Mouse (Mus musculus) ES-E14 (cell line): ENCODE data around the gene Plod3. TPM values are rescaled to one million over a fixed set of nuclear protein-coding genes. Genes with fewer than 3 reads are reported as not detected.

Experiments used
- DNase-seq: peaks from one replicate; pipeline ENCODE4 v3.0.0-alpha.2; 2013; ENCODE audit warnings: low read depth, low spot score
- H3K27ac ChIP-seq: 2 replicates; pipeline ENCODE4 v1.5.1; 2012; ENCODE audit warnings: low read depth, mild to moderate bottlenecking, low read length, moderate library complexity, mixed read lengths; ENCODE audit not compliant: poor library complexity, insufficient read depth, severe bottlenecking
- H3K36me3 ChIP-seq: 2 replicates; pipeline ENCODE4 v1.6.1; 2012; ENCODE audit warnings: mild to moderate bottlenecking, low read length, moderate library complexity, mixed read lengths; ENCODE audit not compliant: control insufficient read depth, poor library complexity, insufficient read depth, severe bottlenecking
- H3K4me1 ChIP-seq, 2 experiments: fragments of 150-350 bp in 1 of 2; sonication (generic) in 1 of 2; 2 replicates each; pipeline ENCODE4 v1.6.1; 2012; ENCODE audit warnings: low read length in 2 of 2, mild to moderate bottlenecking in 1 of 2, mixed read lengths in 1 of 2; ENCODE audit not compliant: control insufficient read depth in 2 of 2, insufficient read depth in 2 of 2, poor library complexity in 1 of 2
- H3K4me3 ChIP-seq, 2 experiments: fragments of 150-350 bp in 1 of 2; sonication (generic) in 1 of 2; 2 replicates each; pipeline ENCODE4 v1.5.1; 2012; ENCODE audit warnings: low read length in 2 of 2, low read depth in 1 of 2, mild to moderate bottlenecking in 1 of 2, mixed read lengths in 1 of 2; ENCODE audit not compliant: insufficient read depth in 1 of 2, poor library complexity in 1 of 2, severe bottlenecking in 1 of 2
- H3K9ac ChIP-seq: 2 replicates; pipeline ENCODE4 v1.6.1; 2012; ENCODE audit warnings: low read depth, mild to moderate bottlenecking, low read length, mixed read lengths; ENCODE audit not compliant: poor library complexity, insufficient read depth, severe bottlenecking
- H3K9me3 ChIP-seq: fragments of 150-350 bp; sonication (generic); 2 replicates; pipeline ENCODE4 v1.6.1; 2012; ENCODE audit warnings: low read depth, mild to moderate bottlenecking, low read length; ENCODE audit not compliant: control insufficient read depth, insufficient read depth
- CHD2 ChIP-seq: IDR thresholded peaks from 2 replicates; pipeline ENCODE4 v1.6.1; 2014; ENCODE audit warnings: mild to moderate bottlenecking, low read depth, low read length, inconsistent platforms
- HCFC1 ChIP-seq: IDR thresholded peaks from 2 replicates; pipeline ENCODE4 v1.6.1; 2012; ENCODE audit warnings: low read length, inconsistent platforms, borderline replicate concordance; ENCODE audit not compliant: insufficient read depth
- MAFK ChIP-seq: IDR thresholded peaks from 2 replicates; pipeline ENCODE4 v1.6.1; 2014; ENCODE audit warnings: mild to moderate bottlenecking, low read depth, low read length, inconsistent platforms; ENCODE audit not compliant: insufficient read depth
- ZC3H11A ChIP-seq: IDR thresholded peaks from 2 replicates; pipeline ENCODE4 v1.6.1; 2012; ENCODE audit warnings: low read depth, mild to moderate bottlenecking, inconsistent platforms, low read length, borderline replicate concordance
- ZNF384 ChIP-seq: IDR thresholded peaks from 2 replicates; pipeline ENCODE4 v1.6.1; 2012; ENCODE audit warnings: low read depth, low read length, inconsistent platforms
- in situ Hi-C, 2 experiments: fragments of 600-800 bp; cut with MboI; formaldehyde crosslinking; loops; one replicate each; pipeline ENCODE4 v1.15.1; 2025; ENCODE audit warnings: low sequenced_read_pairs in 2 of 2, inconsistent platforms in 1 of 2; ENCODE audit not compliant: unreplicated experiment in 2 of 2
- total RNA-seq: library from RNA; depleted of rRNA; stranded (reverse); fragments of 300-350 nt; gene quantifications from 2 replicates; pipeline ENCODE4 v1.2.3, GENCODE M21; 2012

The Plod3 gene
- total RNA-seq, 1 experiment: 155 TPM

DNA sequence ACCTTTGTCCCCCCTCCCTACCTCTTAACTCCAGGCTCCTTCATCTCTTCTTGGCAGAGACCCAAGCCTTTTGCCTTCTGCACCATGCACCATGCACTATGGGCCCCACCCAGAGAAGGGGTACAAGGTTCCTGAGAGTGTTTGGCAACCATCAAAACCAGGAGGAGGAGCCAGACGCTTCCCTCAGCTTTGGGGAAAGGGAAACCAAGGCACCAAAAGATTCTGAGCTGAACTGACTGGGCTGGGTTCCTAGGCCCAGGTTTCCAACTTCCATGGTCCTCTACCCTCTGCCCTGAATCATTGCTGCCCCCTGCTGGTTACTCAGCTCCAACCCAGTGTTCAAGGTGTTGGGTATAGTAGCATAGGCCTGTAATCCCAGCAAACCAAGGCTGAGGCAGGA lies 16.1 kb upstream of the Plod3 start:
- TF ChIP-seq HCFC1 (no peak), CHD2 (no peak), ZNF384 (no peak), ZC3H11A (no peak), MAFK (no peak)
- Histone ChIP-seq H3K27ac (no peak overlapping the region), H3K36me3 (peaks cover 11% of the 10 kb centered on the region), H3K9me3 (no peaks in the 10 kb centered on the region), H3K4me3 (no peak overlapping the region), H3K9ac (no peak overlapping the region; the same call in 1 of the 2 replicates), H3K4me1 (peaks cover 0 to 20% of the 10 kb centered on the region in 2 experiments; a peak in 2 of 4 replicates)
- peak; percentile 85 for DNase-seq
- in situ Hi-C loops: no loop called here

GRCm38 (mm10) chr5:136973670-136974069 lies 13.1 kb upstream of the Plod3 start:
- Histone ChIP-seq H3K36me3 (no peaks in the 10 kb centered on the region), H3K27ac (no peak overlapping the region), H3K9me3 (no peaks in the 10 kb centered on the region), H3K4me3 (no peak overlapping the region), H3K4me1 (no peaks in the 10 kb centered on the region), H3K9ac (no peak overlapping the region)
- TF ChIP-seq CHD2: no peak
- no peak for TF ChIP-seq ZC3H11A
- TF ChIP-seq ZNF384: no peak
- no peak for TF ChIP-seq HCFC1
- TF ChIP-seq MAFK: no peak
- in situ Hi-C loops: no loop called here
- DNase-seq: no peak

- TF ChIP-seq HCFC1: no peak
- no peak for TF ChIP-seq MAFK
- no peak for TF ChIP-seq ZC3H11A
- no peak for TF ChIP-seq CHD2
- TF ChIP-seq ZNF384: no peak
- no peak overlapping the region for H3K9ac ChIP-seq
- H3K27ac ChIP-seq: no peak overlapping the region
- H3K36me3 ChIP-seq: peaks cover 3% of the 10 kb centered on the region
- no peak for DNase-seq
- 0 out of 4 replicates have a peak, but pooled peaks cover 0 to 2% of the 10 kb centered on the region in 2 experiments for H3K4me1 ChIP-seq
- in situ Hi-C loops: no loop called here
- H3K9me3 ChIP-seq: no peaks in the 10 kb centered on the region
- no peak overlapping the region for H3K4me3 ChIP-seq
Observed at GRCm38 (mm10) chr5:136977769-136978168, 9.1 kb upstream of the Plod3 start.

- in situ Hi-C loops: no loop called here
- H3K9ac ChIP-seq: no peak overlapping the region
- no peak overlapping the region for H3K4me3 ChIP-seq
- H3K36me3 ChIP-seq: peaks cover 3% of the 10 kb centered on the region
- 0 out of 4 replicates have a peak, but pooled peaks cover 0 to 2% of the 10 kb centered on the region in 2 experiments for H3K4me1 ChIP-seq
- H3K9me3 ChIP-seq: no peaks in the 10 kb centered on the region
- H3K27ac ChIP-seq: no peak overlapping the region
- no peak for TF ChIP-seq CHD2
- no peak for TF ChIP-seq ZNF384
- no peak for TF ChIP-seq ZC3H11A
- TF ChIP-seq HCFC1: no peak
- no peak for TF ChIP-seq MAFK
- no peak for DNase-seq
Observed at GRCm38 (mm10) chr5:136979762-136980161, 7.1 kb upstream of the Plod3 start.

DNA sequence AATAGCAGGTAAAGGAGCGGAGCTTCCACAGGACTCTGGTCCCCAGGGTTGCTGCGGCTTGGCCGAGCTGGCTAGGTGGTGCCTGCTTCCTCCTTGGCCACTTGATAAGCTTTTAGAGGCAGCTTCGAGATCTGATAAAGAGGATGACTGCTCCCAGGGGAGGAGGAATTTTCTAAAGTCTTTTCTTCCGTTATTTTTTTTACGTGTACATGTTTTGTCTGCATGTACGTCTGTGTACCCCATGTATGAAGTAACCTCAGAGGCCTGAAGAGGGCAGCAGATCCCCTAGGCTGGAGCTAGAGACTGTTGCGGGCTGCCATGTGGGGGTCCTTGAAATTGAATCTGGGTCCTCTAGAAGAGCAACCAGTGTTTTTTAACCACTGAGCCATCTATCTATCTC lies 5.8 kb upstream of the Plod3 start:
- TF ChIP-seq HCFC1 (no peak), MAFK (no peak), ZNF384 (no peak), CHD2 (no peak), ZC3H11A (0 out of 2 replicates have a peak, but pooled peaks have one; percentile 14)
- H3K4me1 ChIP-seq: 0 out of 4 replicates have a peak, but pooled peaks cover 0 to 2% of the 10 kb centered on the region in 2 experiments
- H3K36me3 ChIP-seq: peaks cover 3% of the 10 kb centered on the region
- no peak overlapping the region for H3K9ac ChIP-seq
- H3K9me3 ChIP-seq: no peaks in the 10 kb centered on the region
- in situ Hi-C loops: no loop called here
- no peak for DNase-seq
- H3K4me3 ChIP-seq: no peak overlapping the region
- H3K27ac ChIP-seq: no peak overlapping the region
